Mouse (Mus musculus) CD4-positive naive resting alpha-beta T cell, adult 57 days (primary cell): Measurements from ENCODE around the gene Sestd1. TPM values are rescaled to one million over a fixed set of nuclear protein-coding genes. Genes with fewer than 3 reads are reported as not detected.

Experiments used
- total RNA-seq: library from RNA; stranded (reverse); gene quantifications from one replicate; pipeline ENCODE4 v1.2.4, GENCODE M21; 2023

The Sestd1 gene
- 3.7 TPM for total RNA-seq

GRCm38 (mm10) chr2:77280512-77281409, at the start of gene Sestd1:
Gene Sestd1 (minus strand): TSS chr2:77280592.

GRCm38 (mm10) chr2:77170633-77171105, 109.7 kb downstream of the Sestd1 start, which contains the start of gene Ccdc141:
Gene Ccdc141 (minus strand): TSS chr2:77170636.

Other genes starting within 250 kb of the Sestd1 start
- gene Ccdc141, start 110.0 kb downstream of the Sestd1 start, total RNA-seq: 4.2 TPM